Mouse (Mus musculus) neural tube, embryonic 14.5 days (tissue): ENCODE results near the gene Gm815. TPM values are rescaled to one million over a fixed set of nuclear protein-coding genes. Genes with fewer than 3 reads are reported as not detected.
A peak's percentile ranks its signal among the peaks of the same experiment; 100 is the strongest.

Source experiments
- ATAC-seq: fragments of 200-750 bp; cut with Nextera tagmentation; 2 replicates; pipeline ENCODE4 v1.8.0; 2017; ENCODE audit warnings: low read depth, mild to moderate bottlenecking, moderate TSS enrichment, moderate library complexity
- H3K27ac ChIP-seq: fragments of 300-500 bp; sonication (generic); 2 replicates; pipeline ENCODE4 v1.5.1; 2014; ENCODE audit warnings: low read depth, mild to moderate bottlenecking, control low read depth, low read length, moderate library complexity, mixed read lengths
- H3K27me3 ChIP-seq: fragments of 300-500 bp; sonication (generic); 2 replicates; pipeline ENCODE4 v1.6.1; 2014; ENCODE audit warnings: low read length; ENCODE audit not compliant: control insufficient read depth, insufficient read depth
- H3K36me3 ChIP-seq: fragments of 300-500 bp; sonication (generic); 2 replicates; pipeline ENCODE4 v1.6.1; 2014; ENCODE audit warnings: low read length, mixed read lengths; ENCODE audit not compliant: control insufficient read depth, insufficient read depth
- H3K4me1 ChIP-seq: fragments of 300-500 bp; sonication (generic); 2 replicates; pipeline ENCODE4 v1.6.1; 2014; ENCODE audit warnings: low read length; ENCODE audit not compliant: control insufficient read depth, insufficient read depth
- H3K4me2 ChIP-seq: fragments of 300-500 bp; sonication (generic); 2 replicates; pipeline ENCODE4 v1.6.1; 2014; ENCODE audit warnings: mild to moderate bottlenecking, low read depth, low read length, control low read depth
- H3K4me3 ChIP-seq: fragments of 300-500 bp; sonication (generic); 2 replicates; pipeline ENCODE4 v1.5.1; 2014; ENCODE audit warnings: low read depth, low read length, control low read depth, mixed read lengths
- H3K9ac ChIP-seq: fragments of 300-500 bp; sonication (generic); replicated peaks from 2 replicates; pipeline ENCODE4 v1.6.1; 2014; ENCODE audit warnings: low read depth, mild to moderate bottlenecking, control low read depth, low read length, mixed read lengths
- H3K9me3 ChIP-seq: fragments of 300-500 bp; sonication (generic); 2 replicates; pipeline ENCODE4 v1.6.1; 2016; ENCODE audit warnings: low read length; ENCODE audit not compliant: control insufficient read depth
- WGBS: fragments of 180-500 bp; shearing (Covaris S2); extraction: QIAGEN DNeasy Blood & Tissue Kit; methylation state at CpG from one replicate; pipeline ENCODE4 v1.1.7; 2014; 5-methylcytosine and 5-hydroxymethylcytosine counted together
- polyA plus RNA-seq: library from polyadenylated mRNA; unstranded; fragments of >200 nt; fragmentation: Nextera tagmentation; extraction: Ambion mirVana; gene quantifications from 2 replicates; pipeline ENCODE4 v1.2.1, GENCODE M21; 2014

Gm815 gene
- polyA plus RNA-seq = not detected in 2 replicates

GRCm38 (mm10) chr19:26885616-26886015, at the start of gene Gm815:
Gene Gm815, plus strand, starts transcription at chr19:26885881.
- Histone ChIP-seq H3K4me3 (no peak within 1 kb of the TSS), H3K27me3 (no peaks in the 10 kb centered on the region), H3K27ac (no peak within 1 kb of the TSS), H3K4me1 (no peaks in the 10 kb centered on the region), H3K36me3 (no peaks in the 10 kb centered on the region), H3K9ac (no peak within 1 kb of the TSS), H3K9me3 (no peaks in the 10 kb centered on the region), H3K4me2 (no peak within 1 kb of the TSS)
- WGBS = 81% methylated on average over 6 of the region's 6 CpGs
- no peak for ATAC-seq

GRCm38 (mm10) chr19:26837626-26838025, 48.1 kb upstream of the Gm815 start:
- 88% methylated on average over 1 of the region's 1 CpGs for WGBS
- no peak for ATAC-seq

GRCm38 (mm10) chr19:26843896-26844295, 41.8 kb upstream of the Gm815 start:
- Histone ChIP-seq H3K4me1 (peaks cover 16% of the 10 kb centered on the region), H3K4me3 (no peak overlapping the region), H3K36me3 (no peaks in the 10 kb centered on the region), H3K9ac (no peak overlapping the region), H3K27me3 (no peaks in the 10 kb centered on the region), H3K4me2 (no peak overlapping the region), H3K9me3 (no peaks in the 10 kb centered on the region), H3K27ac (no peak overlapping the region)
- no peak for ATAC-seq
- WGBS = 70% methylated on average over 6 of the region's 6 CpGs

More at GRCm38 (mm10) chr19:26837626-26838025, 48.1 kb upstream of the Gm815 start:
- Histone ChIP-seq H3K4me2 (no peak overlapping the region), H3K36me3 (no peaks in the 10 kb centered on the region), H3K9ac (no peak overlapping the region), H3K4me3 (no peak overlapping the region), H3K27ac (no peak overlapping the region), H3K9me3 (no peaks in the 10 kb centered on the region), H3K4me1 (no peaks in the 10 kb centered on the region), H3K27me3 (no peaks in the 10 kb centered on the region)

- Histone ChIP-seq H3K4me3 (no peak overlapping the region), H3K27ac (peak overlapping the region; percentile 95), H3K36me3 (no peaks in the 10 kb centered on the region), H3K9ac (no peak overlapping the region), H3K27me3 (no peaks in the 10 kb centered on the region), H3K9me3 (no peaks in the 10 kb centered on the region), H3K4me1 (peaks cover 16% of the 10 kb centered on the region), H3K4me2 (peak overlapping the region; percentile 73)
- 3% methylated on average over 8 of the region's 8 CpGs for WGBS
- ATAC-seq = peak; percentile 84
Measured at GRCm38 (mm10) chr19:26844813-26845212, 40.9 kb upstream of the Gm815 start.

GRCm38 (mm10) chr19:26845276-26846016, 40.2 kb upstream of the Gm815 start:
- H3K4me3 ChIP-seq = peak overlapping the region; percentile 39
- ATAC-seq = peak; percentile 93
- peak overlapping the region; percentile 73 for H3K4me2 ChIP-seq
- H3K9me3 ChIP-seq = no peaks in the 10 kb centered on the region
- H3K9ac ChIP-seq = peak overlapping the region; percentile 59
- under 1% methylated on average over 16 of the region's 16 CpGs for WGBS
- no peaks in the 10 kb centered on the region for H3K27me3 ChIP-seq
- peak overlapping the region; percentile 95 for H3K27ac ChIP-seq
- no peaks in the 10 kb centered on the region for H3K36me3 ChIP-seq
- H3K4me1 ChIP-seq = peaks cover 16% of the 10 kb centered on the region

GRCm38 (mm10) chr19:26846017-26846285, 39.7 kb upstream of the Gm815 start:
- peak overlapping the region; percentile 59 for H3K9ac ChIP-seq
- H3K27ac ChIP-seq = peak overlapping the region; percentile 95
- H3K36me3 ChIP-seq = no peaks in the 10 kb centered on the region
- peak overlapping the region; percentile 73 for H3K4me2 ChIP-seq
- peak overlapping the region; percentile 39 for H3K4me3 ChIP-seq
- WGBS = 0% methylated on average over 1 of the region's 1 CpGs
- H3K4me1 ChIP-seq = peaks cover 16% of the 10 kb centered on the region
- ATAC-seq = 0 out of 2 replicates have a peak, but pooled peaks have one; percentile 1
- H3K27me3 ChIP-seq = no peaks in the 10 kb centered on the region
- no peaks in the 10 kb centered on the region for H3K9me3 ChIP-seq

GRCm38 (mm10) chr19:26851017-26851782, 34.5 kb upstream of the Gm815 start:
- 77% methylated on average over 10 of the region's 10 CpGs for WGBS
- H3K36me3 ChIP-seq = no peaks in the 10 kb centered on the region
- no peak overlapping the region for H3K27ac ChIP-seq
- ATAC-seq = no peak
- H3K4me3 ChIP-seq = no peak overlapping the region
- H3K9ac ChIP-seq = no peak overlapping the region
- no peaks in the 10 kb centered on the region for H3K9me3 ChIP-seq
- H3K4me1 ChIP-seq = peaks cover 4% of the 10 kb centered on the region
- no peak overlapping the region for H3K4me2 ChIP-seq
- H3K27me3 ChIP-seq = no peaks in the 10 kb centered on the region

GRCm38 (mm10) chr19:26852325-26852900, 33.3 kb upstream of the Gm815 start:
- WGBS = 59% methylated on average over 10 of the region's 10 CpGs
- Histone ChIP-seq H3K36me3 (no peaks in the 10 kb centered on the region), H3K9ac (no peak overlapping the region), H3K9me3 (no peaks in the 10 kb centered on the region), H3K27ac (no peak overlapping the region), H3K27me3 (no peaks in the 10 kb centered on the region), H3K4me3 (no peak overlapping the region), H3K4me1 (no peaks in the 10 kb centered on the region), H3K4me2 (no peak overlapping the region)
- ATAC-seq = no peak
